Mouse (Mus musculus): Measurements from ENCODE around the gene Msx3. TPM values are rescaled to one million over a fixed set of nuclear protein-coding genes. Genes with fewer than 3 reads are reported as not detected.

Msx3 gene
- polyA plus RNA-seq, 1 experiment from 2014 or later: 16.6 TPM

GRCm38 (mm10) chr7:140047811-140048311 lies 1.0 kb downstream of the Msx3 start:
- H3K9me3 ChIP-seq (replicated peaks): no peaks in the 10 kb centered on the region
- H3K4me3 ChIP-seq: peak overlapping the region; percentile 51
- H3K36me3 ChIP-seq: no peaks in the 10 kb centered on the region
- peaks cover 100% of the 10 kb centered on the region for H3K27me3 ChIP-seq (ENCODE audit: low read depth, poor library complexity, severe bottlenecking)
- 0% methylated on average over 33 of the region's 33 CpGs for WGBS
- H3K27ac ChIP-seq (replicated peaks): peak overlapping the region; percentile 38; the same call in 1 of the 2 replicates
- DNase-seq (ENCODE audit: low spot score): peak; percentile 61
- H3K4me1 ChIP-seq: peaks cover 31% of the 10 kb centered on the region

GRCm38 (mm10) chr7:140045546-140045945 lies 3.3 kb downstream of the Msx3 start:
- DNase-seq (ENCODE audit: low spot score): no peak
- no peaks in the 10 kb centered on the region for H3K9me3 ChIP-seq (replicated peaks)
- WGBS: 70% methylated on average over 4 of the region's 4 CpGs
- H3K4me3 ChIP-seq: no peak overlapping the region
- peaks cover 88% of the 10 kb centered on the region for H3K27me3 ChIP-seq (ENCODE audit: low read depth, poor library complexity, severe bottlenecking)
- peaks cover 6% of the 10 kb centered on the region for H3K36me3 ChIP-seq
- H3K4me1 ChIP-seq: peaks cover 27% of the 10 kb centered on the region
- no peak overlapping the region for H3K27ac ChIP-seq (replicated peaks)

GRCm38 (mm10) chr7:140042728-140043127 lies 6.2 kb downstream of the Msx3 start:
- Histone ChIP-seq H3K27me3 (ENCODE audit: low read depth, poor library complexity, severe bottlenecking) (peaks cover 71% of the 10 kb centered on the region), H3K27ac (replicated peaks) (no peak overlapping the region), H3K9me3 (replicated peaks) (no peaks in the 10 kb centered on the region), H3K36me3 (peaks cover 29% of the 10 kb centered on the region), H3K4me1 (peaks cover 4% of the 10 kb centered on the region), H3K4me3 (no peak overlapping the region)
- DNase-seq (ENCODE audit: low spot score): no peak
- WGBS: 72% methylated on average over 3 of the region's 3 CpGs

- Histone ChIP-seq H3K36me3 (peaks cover 47% of the 10 kb centered on the region), H3K27ac (replicated peaks) (no peak overlapping the region), H3K4me1 (peaks cover 29% of the 10 kb centered on the region), H3K4me3 (peak overlapping the region; percentile 74), H3K9me3 (replicated peaks) (no peaks in the 10 kb centered on the region), H3K27me3 (ENCODE audit: low read depth, poor library complexity, severe bottlenecking) (peaks cover 24% of the 10 kb centered on the region; the same call in 1 of the 2 replicates)
- WGBS: 69% methylated on average over 3 of the region's 3 CpGs
- peak; percentile 11 for DNase-seq (ENCODE audit: low spot score)
Observed at GRCm38 (mm10) chr7:140037171-140037555, 11.7 kb downstream of the Msx3 start.

GRCm38 (mm10) chr7:140036281-140037170 lies 12.4 kb downstream of the Msx3 start, which contains the start of the genes Zfp511 and Tubgcp2:
Gene Zfp511, plus strand, starts transcription at chr7:140036391.
Gene Tubgcp2, minus strand, starts transcription at chr7:140036669.
- H3K36me3 ChIP-seq: peaks cover 54% of the 10 kb centered on the region
- peaks cover 29% of the 10 kb centered on the region for H3K4me1 ChIP-seq
- H3K27me3 ChIP-seq (ENCODE audit: low read depth, poor library complexity, severe bottlenecking): peaks cover 24% of the 10 kb centered on the region; the same call in 1 of the 2 replicates
- DNase-seq (ENCODE audit: low spot score): peak; percentile 96
- peak within 1 kb of the TSS; percentile 74 for H3K4me3 ChIP-seq
- no peaks in the 10 kb centered on the region for H3K9me3 ChIP-seq (replicated peaks)
- peak within 1 kb of the TSS; percentile 95 for H3K27ac ChIP-seq (replicated peaks)
- WGBS: 2% methylated on average over 69 of the region's 69 CpGs

GRCm38 (mm10) chr7:140035456-140035855 lies 13.4 kb downstream of the Msx3 start:
- Histone ChIP-seq H3K27me3 (ENCODE audit: low read depth, poor library complexity, severe bottlenecking) (peaks cover 20% of the 10 kb centered on the region; the same call in 1 of the 2 replicates), H3K36me3 (peaks cover 58% of the 10 kb centered on the region), H3K9me3 (replicated peaks) (no peaks in the 10 kb centered on the region), H3K4me1 (peaks cover 29% of the 10 kb centered on the region), H3K27ac (replicated peaks) (peak overlapping the region; percentile 95), H3K4me3 (peak overlapping the region; percentile 74)
- WGBS: 30% methylated on average over 7 of the region's 7 CpGs
- DNase-seq (ENCODE audit: low spot score): peak; percentile 11

GRCm38 (mm10) chr7:140033386-140033785 lies 15.5 kb downstream of the Msx3 start:
- Histone ChIP-seq H3K4me1 (peaks cover 29% of the 10 kb centered on the region), H3K9me3 (replicated peaks) (no peaks in the 10 kb centered on the region), H3K27me3 (ENCODE audit: low read depth, poor library complexity, severe bottlenecking) (peaks cover 15% of the 10 kb centered on the region; the same call in 1 of the 2 replicates), H3K27ac (replicated peaks) (no peak overlapping the region), H3K4me3 (no peak overlapping the region), H3K36me3 (peaks cover 60% of the 10 kb centered on the region)
- no peak for DNase-seq (ENCODE audit: low spot score)
- WGBS: 95% methylated on average over 9 of the region's 9 CpGs

GRCm38 (mm10) chr7:140032366-140032765 lies 16.5 kb downstream of the Msx3 start:
- WGBS: 94% methylated on average over 10 of the region's 10 CpGs
- Histone ChIP-seq H3K9me3 (replicated peaks) (no peaks in the 10 kb centered on the region), H3K4me1 (peaks cover 26% of the 10 kb centered on the region), H3K27me3 (ENCODE audit: low read depth, poor library complexity, severe bottlenecking) (peaks cover 4% of the 10 kb centered on the region; the same call in 1 of the 2 replicates), H3K4me3 (no peak overlapping the region), H3K36me3 (peaks cover 65% of the 10 kb centered on the region), H3K27ac (replicated peaks) (no peak overlapping the region)
- no peak for DNase-seq (ENCODE audit: low spot score)

GRCm38 (mm10) chr7:140031771-140032170 lies 17.1 kb downstream of the Msx3 start:
- no peaks in the 10 kb centered on the region for H3K27me3 ChIP-seq (ENCODE audit: low read depth, poor library complexity, severe bottlenecking)
- no peak overlapping the region for H3K27ac ChIP-seq (replicated peaks)
- no peak overlapping the region for H3K4me3 ChIP-seq
- 97% methylated on average over 12 of the region's 12 CpGs for WGBS
- H3K4me1 ChIP-seq: peaks cover 20% of the 10 kb centered on the region
- no peaks in the 10 kb centered on the region for H3K9me3 ChIP-seq (replicated peaks)
- DNase-seq (ENCODE audit: low spot score): no peak
- H3K36me3 ChIP-seq: peaks cover 65% of the 10 kb centered on the region

- Histone ChIP-seq H3K9me3 (replicated peaks) (peaks cover 3% of the 10 kb centered on the region; the same call in 1 of the 2 replicates), H3K36me3 (peaks cover 56% of the 10 kb centered on the region)
Observed at GRCm38 (mm10) chr7:140011336-140011735, 37.6 kb downstream of the Msx3 start.

GRCm38 (mm10) chr7:140007781-140008180 lies 41.1 kb downstream of the Msx3 start:
- peaks cover 3% of the 10 kb centered on the region; the same call in 1 of the 2 replicates for H3K9me3 ChIP-seq (replicated peaks)
- 94% methylated on average over 9 of the region's 9 CpGs for WGBS
- no peak overlapping the region for H3K27ac ChIP-seq (replicated peaks)
- H3K4me1 ChIP-seq: no peaks in the 10 kb centered on the region
- H3K4me3 ChIP-seq: no peak overlapping the region
- H3K36me3 ChIP-seq: peaks cover 82% of the 10 kb centered on the region
- no peak for DNase-seq (ENCODE audit: low spot score)
- H3K27me3 ChIP-seq (ENCODE audit: low read depth, poor library complexity, severe bottlenecking): no peaks in the 10 kb centered on the region

More at GRCm38 (mm10) chr7:140011336-140011735, 37.6 kb downstream of the Msx3 start:
- H3K4me3 ChIP-seq: no peak overlapping the region
- no peaks in the 10 kb centered on the region for H3K4me1 ChIP-seq
- no peak for DNase-seq (ENCODE audit: low spot score)
- no peaks in the 10 kb centered on the region for H3K27me3 ChIP-seq (ENCODE audit: low read depth, poor library complexity, severe bottlenecking)
- H3K27ac ChIP-seq (replicated peaks): no peak overlapping the region
- 97% methylated on average over 17 of the region's 17 CpGs for WGBS

GRCm38 (mm10) chr7:140006861-140007611 lies 41.9 kb downstream of the Msx3 start:
- no peak for DNase-seq (ENCODE audit: low spot score)
- Histone ChIP-seq H3K27me3 (ENCODE audit: low read depth, poor library complexity, severe bottlenecking) (no peaks in the 10 kb centered on the region), H3K4me3 (no peak overlapping the region), H3K4me1 (no peaks in the 10 kb centered on the region), H3K9me3 (replicated peaks) (peaks cover 3% of the 10 kb centered on the region; the same call in 1 of the 2 replicates), H3K27ac (replicated peaks) (no peak overlapping the region), H3K36me3 (peaks cover 86% of the 10 kb centered on the region)
- 93% methylated on average over 9 of the region's 9 CpGs for WGBS
